In the genomic region with DNA sequence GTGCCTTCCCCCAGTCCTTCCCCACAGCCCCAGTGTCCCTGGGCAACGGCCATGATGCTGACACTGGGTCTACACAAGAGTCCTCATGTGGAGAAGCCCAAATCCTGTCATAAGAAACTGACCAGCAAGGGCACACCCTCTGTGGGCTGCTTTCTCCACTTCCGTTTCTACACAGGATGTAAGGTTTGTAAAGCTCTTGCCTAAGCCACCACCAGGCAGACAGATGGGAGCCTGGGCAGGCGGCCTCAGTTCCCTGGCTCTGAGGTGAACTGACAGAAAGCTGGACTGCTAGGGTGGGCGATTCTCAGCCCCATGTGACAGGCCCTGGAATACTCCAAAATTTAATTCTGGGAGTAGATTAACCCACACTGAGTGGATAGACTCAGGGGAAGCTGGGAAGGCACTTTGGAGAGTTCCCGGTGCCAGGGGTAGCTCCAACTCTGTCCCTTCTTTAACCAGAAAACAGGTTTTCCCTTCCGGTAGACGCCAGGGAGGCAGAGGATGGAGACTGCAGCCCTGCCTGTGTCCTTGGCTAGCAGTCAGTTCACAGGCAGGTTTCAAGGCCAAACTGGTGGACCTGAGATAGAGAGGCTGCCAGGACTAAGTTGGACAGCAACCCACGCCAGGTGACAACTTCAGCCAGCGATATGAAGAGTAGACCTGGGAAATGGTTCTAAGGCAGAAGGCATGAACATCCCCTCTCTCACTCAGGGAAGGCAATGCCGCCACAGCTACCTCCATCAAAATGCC, we compare ENCODE assay signal across 17 mouse cellular contexts. TPM values are rescaled to one million over a fixed set of nuclear protein-coding genes. Genes with fewer than 3 reads are reported as not detected.
A peak's percentile ranks its signal among the peaks of the same experiment; 100 is the strongest.
DNase-seq lines count a peak whose midpoint lies in the region; ATAC-seq lines count a peak whose summit lies in the region.
"Had no signal": no experiment of that assay in that cellular context is flagged by ENCODE, and none has a peak within 500 bp of the region (broad histone marks: within the 10 kb centered on the region; RNA-seq: fewer than 3 reads in every experiment).

No protein-coding gene starts in this region.

- no peaks in the 10 kb centered on the region for H3K27me3 ChIP-seq in liver, embryonic 16.5 days (ENCODE audit: control insufficient read depth, insufficient read depth, low read depth, low read length)
- no peaks in the 10 kb centered on the region for H3K27me3 ChIP-seq in splenic B cell, adult 2 months (ENCODE audit: control insufficient read depth, insufficient read depth, low read length, poor library complexity, severe bottlenecking)
- H3K27me3 ChIP-seq in forebrain, embryonic 16.5 days (replicated peaks; ENCODE audit: control insufficient read depth, insufficient read depth, low read length) = no peaks in the 10 kb centered on the region
- H3K27me3 ChIP-seq: limb, embryonic 15.5 days had no signal

- no peaks in the 10 kb centered on the region; the same call in 1 of the 2 replicates for H3K4me1 ChIP-seq in liver, embryonic 16.5 days (ENCODE audit: control insufficient read depth, low read depth, low read length)
- no peaks in the 10 kb centered on the region for H3K4me1 ChIP-seq in forebrain, embryonic 16.5 days (replicated peaks; ENCODE audit: control insufficient read depth, insufficient read depth, low read length)
- H3K4me1 ChIP-seq: hindbrain, embryonic 13.5 days; limb, embryonic 15.5 days had no signal

- peak; percentile 47 for DNase-seq in lung, postnatal 36 days
- DNase-seq in lung, postnatal 14 days = no peak
- peak; percentile 58 for DNase-seq in cerebellum, adult 9-11 months
- peak; percentile 18 for DNase-seq in splenic B cell, adult 2 months (ENCODE audit: low read depth, low spot score)
- DNase-seq in right cerebral cortex, adult 2 months (ENCODE audit: low spot score in 2 of 2) = no peak
- DNase-seq: adrenal gland, adult 2 months; gastrocnemius, adult 2 months; heart, adult 2 months; kidney, postnatal 14 days had no signal

- WGBS in liver, embryonic 16.5 days (ENCODE audit: insufficient replicate concordance) = 53% methylated on average over 10 of the region's 10 CpGs
- 85% methylated on average over 10 of the region's 10 CpGs for WGBS in forebrain, embryonic 16.5 days

- H3K9ac ChIP-seq in liver, embryonic 16.5 days (ENCODE audit: low read depth, low read length) = no peak overlapping the region
- no peak overlapping the region for H3K9ac ChIP-seq in forebrain, embryonic 16.5 days (replicated peaks; ENCODE audit: low read depth, low read length)
- H3K9ac ChIP-seq: hindbrain, embryonic 13.5 days; limb, embryonic 15.5 days had no signal

- no peak for ATAC-seq in liver, embryonic 16.5 days (ENCODE audit: low read depth)
- no peak for ATAC-seq in forebrain, embryonic 16.5 days
- ATAC-seq: CD4-positive, CD25-positive, alpha-beta regulatory T cell, adult 4 months; forebrain, embryonic 14.5 days; intestine, embryonic 16.5 days had no signal

- H3K9me3 ChIP-seq in liver, embryonic 16.5 days (replicated peaks; ENCODE audit: control insufficient read depth, low read length) = no peaks in the 10 kb centered on the region
- no peaks in the 10 kb centered on the region for H3K9me3 ChIP-seq in forebrain, embryonic 16.5 days (ENCODE audit: control insufficient read depth, low read length)
- H3K9me3 ChIP-seq: hindbrain, embryonic 13.5 days; limb, embryonic 15.5 days had no signal

- no peaks in the 10 kb centered on the region for H3K36me3 ChIP-seq in liver, embryonic 16.5 days (ENCODE audit: control insufficient read depth, insufficient read depth)
- no peaks in the 10 kb centered on the region for H3K36me3 ChIP-seq in splenic B cell, adult 2 months (ENCODE audit: control insufficient read depth, insufficient read depth, low read length, poor library complexity, severe bottlenecking)
- H3K36me3 ChIP-seq in forebrain, embryonic 16.5 days (ENCODE audit: control insufficient read depth, insufficient read depth) = 0 out of 2 replicates have a peak, but pooled peaks cover 4% of the 10 kb centered on the region

- no peak overlapping the region for H3K4me2 ChIP-seq in liver, embryonic 16.5 days (ENCODE audit: low read depth, low read length)
- H3K4me2 ChIP-seq in forebrain, embryonic 16.5 days (ENCODE audit: low read length) = no peak overlapping the region
- H3K4me2 ChIP-seq: hindbrain, embryonic 13.5 days; limb, embryonic 15.5 days had no signal

- H3K4me3 ChIP-seq in liver, embryonic 16.5 days (ENCODE audit: low read depth, low read length) = no peak overlapping the region
- no peak overlapping the region for H3K4me3 ChIP-seq in forebrain, embryonic 16.5 days (replicated peaks; ENCODE audit: low read length)
- H3K4me3 ChIP-seq: gastrocnemius, adult 2 months; heart, adult 2 months; hindbrain, embryonic 13.5 days; limb, embryonic 15.5 days; megakaryocyte, embryonic 14.5 days had no signal

- peak overlapping the region; percentile 38 for H3K27ac ChIP-seq in liver, embryonic 16.5 days (ENCODE audit: low read length)
- H3K27ac ChIP-seq in forebrain, embryonic 16.5 days (ENCODE audit: low read length) = no peak overlapping the region
- H3K27ac ChIP-seq: gastrocnemius, adult 2 months; heart, adult 2 months; hindbrain, embryonic 13.5 days; limb, embryonic 15.5 days had no signal

RNA-seq across cellular contexts. Expression of a gene that starts 8.3 kb away (rescaled TPM):
- polyA plus RNA-seq in liver, embryonic 16.5 days (2015; fragmentation: Nextera tagmentation; extraction: Ambion mirVana) = 12.9 and 13.9 TPM in 2 replicates
- 37.4 and 39.5 TPM in 2 replicates for polyA plus RNA-seq in forebrain, embryonic 16.5 days (2015; fragmentation: Nextera tagmentation; extraction: Ambion mirVana)

RNA-seq across cellular contexts. Expression of a gene that starts 17.6 kb away (rescaled TPM):
- 1.3 and 1.6 TPM in 2 replicates for polyA plus RNA-seq in liver, embryonic 16.5 days (2015; fragmentation: Nextera tagmentation; extraction: Ambion mirVana)
- polyA plus RNA-seq in forebrain, embryonic 16.5 days (2015; fragmentation: Nextera tagmentation; extraction: Ambion mirVana) = 5.4 and 11.9 TPM in 2 replicates

RNA-seq across cellular contexts. Expression of a gene that starts 17.7 kb away (rescaled TPM):
- polyA plus RNA-seq in liver, embryonic 16.5 days (2015; fragmentation: Nextera tagmentation; extraction: Ambion mirVana) = 172 and 194 TPM in 2 replicates
- 47.7 and 54.8 TPM in 2 replicates for polyA plus RNA-seq in forebrain, embryonic 16.5 days (2015; fragmentation: Nextera tagmentation; extraction: Ambion mirVana)

RNA-seq across cellular contexts. Expression of a gene that starts 27.2 kb away (rescaled TPM):
- polyA plus RNA-seq in liver, embryonic 16.5 days (2015; fragmentation: Nextera tagmentation; extraction: Ambion mirVana) = 0.96 and 1.4 TPM in 2 replicates
- 74.1 and 89.9 TPM in 2 replicates for polyA plus RNA-seq in forebrain, embryonic 16.5 days (2015; fragmentation: Nextera tagmentation; extraction: Ambion mirVana)

RNA-seq across cellular contexts. Expression of a gene that starts 45.9 kb away (rescaled TPM):
- 2.1 and 2.3 TPM in 2 replicates for polyA plus RNA-seq in liver, embryonic 16.5 days (2015; fragmentation: Nextera tagmentation; extraction: Ambion mirVana)
- 9.0 and 12.5 TPM in 2 replicates for polyA plus RNA-seq in forebrain, embryonic 16.5 days (2015; fragmentation: Nextera tagmentation; extraction: Ambion mirVana)

Comparison
In these comparisons a context has a peak if more than half of its experiments do, and no peak if none do; other contexts are left out.
1. DNase-seq: peak in lung, postnatal 36 days (single experiment), cerebellum, adult 9-11 months (single experiment) and splenic B cell, adult 2 months (single experiment); none in lung, postnatal 14 days (single experiment) and right cerebral cortex, adult 2 months (0 of 2).